Mouse (Mus musculus) limb, embryonic 10.5 days (tissue): Measurements from ENCODE around the gene Zfp94. TPM values are rescaled to one million over a fixed set of nuclear protein-coding genes. Genes with fewer than 3 reads are reported as not detected.
"Not testable (repeated sequence)": the region's sequence is repeated elsewhere in the genome, so short reads cannot be mapped to it uniquely, and the experiment has no call there.

Source experiments
- DNase-seq: peaks from one replicate; pipeline ENCODE4 v3.0.0-alpha.2; 2017; ENCODE audit warnings: low spot score
- H3K27ac ChIP-seq: fragments of 300-500 bp; sonication (generic); 2 replicates; pipeline ENCODE4 v1.5.1; 2016; ENCODE audit warnings: mild to moderate bottlenecking
- H3K27me3 ChIP-seq: fragments of 300-500 bp; sonication (generic); 2 replicates; pipeline ENCODE4 v1.6.1; 2016; ENCODE audit warnings: low read depth, mild to moderate bottlenecking; ENCODE audit not compliant: poor library complexity, severe bottlenecking
- H3K36me3 ChIP-seq: fragments of 300-500 bp; sonication (generic); 2 replicates; pipeline ENCODE4 v1.6.1; 2016; ENCODE audit warnings: mild to moderate bottlenecking, moderate library complexity
- H3K4me1 ChIP-seq: fragments of 300-500 bp; sonication (generic); 2 replicates; pipeline ENCODE4 v1.6.1; 2016
- H3K4me3 ChIP-seq: fragments of 300-500 bp; sonication (generic); 2 replicates; pipeline ENCODE4 v1.5.1; 2016; ENCODE audit warnings: mild to moderate bottlenecking, moderate library complexity
- H3K9me3 ChIP-seq: fragments of 300-500 bp; sonication (generic); replicated peaks from 2 replicates; pipeline ENCODE4 v1.6.1; 2016; ENCODE audit warnings: mild to moderate bottlenecking
- WGBS: fragments of 180-500 bp; shearing (Covaris S2); methylation state at CpG from one replicate; pipeline ENCODE4 v1.1.7; 2016; 5-methylcytosine and 5-hydroxymethylcytosine counted together
- polyA plus RNA-seq: library from polyadenylated mRNA; unstranded; fragments of >200 nt; fragmentation: Nextera tagmentation; extraction: Ambion mirVana; gene quantifications from 2 replicates; pipeline ENCODE4 v1.2.1, GENCODE M21; 2016

The Zfp94 gene
- polyA plus RNA-seq, 1 experiment from 2014 or later = 15.9 TPM

DNA sequence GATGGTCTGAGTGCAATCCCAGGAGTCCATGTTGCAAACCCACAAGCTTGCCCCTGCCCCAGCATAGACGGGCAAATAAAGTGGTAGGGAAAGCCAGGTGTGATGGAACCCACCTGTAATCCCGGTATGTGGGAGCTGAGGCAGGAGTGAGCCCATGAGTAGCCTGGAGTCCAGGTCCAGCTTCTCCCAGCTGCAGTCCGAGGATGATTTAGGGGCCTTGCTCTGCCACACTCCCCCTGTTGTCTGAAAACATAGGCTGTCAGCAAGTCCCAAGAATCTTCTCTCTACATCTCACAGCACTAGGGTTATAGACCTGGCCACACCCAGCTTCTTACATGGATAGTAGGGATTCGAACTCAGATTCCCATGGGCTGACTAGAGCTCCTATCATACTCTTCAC, 29.6 kb downstream of the Zfp94 start:
- peaks cover 48% of the 10 kb centered on the region for H3K36me3 ChIP-seq
- H3K27me3 ChIP-seq = no peaks in the 10 kb centered on the region
- H3K9me3 ChIP-seq = no peaks in the 10 kb centered on the region
- H3K4me1 ChIP-seq = no peaks in the 10 kb centered on the region
- no peak for DNase-seq
- 72% methylated on average over 4 of the region's 4 CpGs for WGBS
- no peak overlapping the region for H3K4me3 ChIP-seq
- no peak overlapping the region for H3K27ac ChIP-seq

DNA sequence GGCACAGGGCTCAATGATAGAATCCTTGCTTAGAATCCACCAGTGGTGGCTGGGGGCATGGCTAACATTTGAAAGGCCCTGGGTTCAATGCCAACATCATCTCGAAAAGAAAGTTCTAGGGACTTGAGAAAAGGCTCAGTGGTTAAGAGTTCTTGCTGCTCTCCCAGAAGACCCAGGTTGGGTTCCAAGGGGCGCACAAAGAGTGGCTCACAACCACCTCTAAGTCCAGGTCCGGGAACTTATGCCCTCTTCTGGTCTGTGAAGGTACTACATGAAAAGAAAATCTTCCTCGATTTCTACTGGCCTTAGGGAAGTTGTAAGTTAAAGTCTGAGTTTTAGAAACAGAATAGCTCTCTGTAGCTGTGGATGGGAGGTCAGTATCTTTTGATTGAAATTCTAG, 30.4 kb downstream of the Zfp94 start:
- DNase-seq = no peak
- 53% methylated on average over 4 of the region's 4 CpGs for WGBS
- Histone ChIP-seq H3K9me3 (no peaks in the 10 kb centered on the region), H3K4me1 (no peaks in the 10 kb centered on the region), H3K27me3 (no peaks in the 10 kb centered on the region), H3K27ac (no peak overlapping the region), H3K36me3 (peaks cover 40% of the 10 kb centered on the region), H3K4me3 (no peak overlapping the region)

DNA sequence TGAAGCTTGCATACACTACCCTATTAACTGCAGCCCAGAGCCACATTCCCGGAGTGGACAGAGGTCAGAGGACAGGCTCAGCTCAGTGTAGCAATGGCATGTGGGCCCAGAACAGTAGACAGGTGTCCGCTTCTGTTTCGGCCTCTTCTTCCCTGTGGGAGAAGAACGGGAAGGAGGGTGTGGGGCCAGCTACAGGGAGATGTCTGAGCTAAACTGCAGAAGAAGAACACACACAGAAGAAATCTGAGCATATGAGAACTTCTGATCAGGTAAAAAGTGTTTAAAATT, 35.7 kb downstream of the Zfp94 start:
- 65% methylated on average over 4 of the region's 4 CpGs for WGBS
- Histone ChIP-seq H3K9me3 (no peaks in the 10 kb centered on the region), H3K27me3 (no peaks in the 10 kb centered on the region), H3K36me3 (peaks cover 18% of the 10 kb centered on the region), H3K4me1 (peaks cover 5% of the 10 kb centered on the region; the same call in 1 of the 2 replicates), H3K4me3 (no peak overlapping the region), H3K27ac (no peak overlapping the region)
- DNase-seq = no peak

DNA sequence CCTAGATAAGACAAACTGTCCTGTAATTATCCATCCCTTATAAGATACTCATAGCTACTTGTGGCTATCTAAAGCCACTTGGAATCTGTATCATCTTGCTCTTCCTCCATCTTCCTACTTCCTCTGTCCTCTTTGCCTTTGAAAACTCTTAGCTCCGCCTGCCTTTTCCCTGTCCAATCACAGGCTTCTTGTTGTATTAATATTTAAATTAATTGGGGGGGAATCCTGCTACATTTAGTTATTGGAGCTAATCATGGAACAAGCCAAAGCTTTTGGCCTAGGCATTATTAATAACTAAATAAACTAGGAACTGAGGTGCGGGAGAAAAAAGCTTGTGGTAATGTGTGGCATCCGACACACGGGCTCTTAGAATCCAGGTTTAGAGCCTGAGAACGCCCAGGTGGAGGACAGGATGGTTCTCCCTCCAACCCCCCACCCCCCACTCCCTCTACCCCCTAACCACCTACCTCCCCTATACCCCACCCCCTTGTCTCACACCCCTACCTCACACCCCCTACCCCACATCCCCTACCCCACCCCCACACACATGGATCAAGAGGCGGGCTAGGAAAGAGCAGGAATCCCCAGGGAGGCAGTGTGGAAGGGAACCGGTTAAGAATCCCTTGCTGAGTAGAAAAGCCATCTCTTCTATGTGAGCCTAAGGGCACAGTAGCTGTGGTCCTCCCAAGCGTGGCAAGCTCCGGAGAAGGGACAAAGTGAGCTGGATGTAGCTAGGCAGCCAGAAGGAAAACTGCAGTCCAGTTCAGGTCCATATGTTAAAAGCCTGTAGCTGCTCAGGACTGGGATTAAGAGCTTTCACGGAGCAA, 36.2 kb downstream of the Zfp94 start:
- Histone ChIP-seq H3K4me1 (peaks cover 5% of the 10 kb centered on the region; the same call in 1 of the 2 replicates), H3K36me3 (peaks cover 24% of the 10 kb centered on the region), H3K4me3 (no peak overlapping the region), H3K9me3 (no peaks in the 10 kb centered on the region), H3K27ac (no peak overlapping the region), H3K27me3 (no peaks in the 10 kb centered on the region)
- WGBS = 53% methylated on average over 10 of the region's 10 CpGs
- no peak for DNase-seq

DNA sequence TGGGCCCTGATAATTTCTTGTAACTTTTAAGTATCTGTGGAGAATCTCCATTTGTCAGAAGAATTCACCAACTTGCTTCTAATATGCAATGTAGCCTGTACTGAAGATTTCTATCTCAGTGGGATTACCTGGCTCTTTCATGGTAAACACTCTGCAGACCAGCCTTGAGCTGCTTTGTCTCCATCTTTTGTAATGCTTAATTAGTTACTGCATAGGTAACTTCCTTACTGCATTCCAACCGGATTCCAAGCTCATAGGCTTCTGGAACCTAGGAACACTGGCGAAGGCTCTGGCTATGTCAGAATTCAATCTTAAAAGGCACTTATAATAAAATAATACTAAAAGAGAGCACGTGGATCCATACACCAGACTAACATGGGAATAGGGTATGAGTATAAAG, 37.7 kb downstream of the Zfp94 start:
- not testable (repeated sequence) for H3K27me3 ChIP-seq, H3K9me3 ChIP-seq, H3K27ac ChIP-seq, DNase-seq, H3K4me1 ChIP-seq, H3K4me3 ChIP-seq
- H3K36me3 ChIP-seq = peaks cover 39% of the 10 kb centered on the region
- 81% methylated on average over 3 of the region's 3 CpGs for WGBS

DNA sequence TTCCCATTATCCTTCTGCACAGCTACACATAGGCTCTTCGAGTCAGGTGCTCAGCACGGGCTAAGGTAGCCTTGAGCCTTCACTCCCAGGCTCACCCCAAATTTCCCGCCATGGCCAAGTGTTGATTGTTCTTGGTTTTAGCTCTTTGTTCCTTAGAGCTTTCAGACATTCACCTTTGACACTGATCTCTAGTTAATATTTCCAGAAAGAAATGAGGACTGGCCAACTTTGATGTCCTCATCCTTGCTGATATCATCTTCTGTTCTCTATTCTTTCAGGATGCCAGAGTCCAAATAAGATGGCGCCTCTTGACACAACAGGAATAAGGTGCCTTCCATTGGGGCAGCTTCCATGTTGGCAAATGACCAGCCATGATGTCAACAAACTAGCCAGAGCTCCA, 42.0 kb downstream of the Zfp94 start:
- whole genome bisulfite sequencing = 92% methylated on average over 4 of the region's 4 CpGs
- H3K4me1 ChIP-seq = peaks cover 9% of the 10 kb centered on the region
- no peak overlapping the region for H3K4me3 ChIP-seq
- H3K9me3 ChIP-seq = no peaks in the 10 kb centered on the region
- no peak overlapping the region for H3K27ac ChIP-seq
- DNase-seq = no peak
- H3K36me3 ChIP-seq = peaks cover 49% of the 10 kb centered on the region
- no peaks in the 10 kb centered on the region for H3K27me3 ChIP-seq

DNA sequence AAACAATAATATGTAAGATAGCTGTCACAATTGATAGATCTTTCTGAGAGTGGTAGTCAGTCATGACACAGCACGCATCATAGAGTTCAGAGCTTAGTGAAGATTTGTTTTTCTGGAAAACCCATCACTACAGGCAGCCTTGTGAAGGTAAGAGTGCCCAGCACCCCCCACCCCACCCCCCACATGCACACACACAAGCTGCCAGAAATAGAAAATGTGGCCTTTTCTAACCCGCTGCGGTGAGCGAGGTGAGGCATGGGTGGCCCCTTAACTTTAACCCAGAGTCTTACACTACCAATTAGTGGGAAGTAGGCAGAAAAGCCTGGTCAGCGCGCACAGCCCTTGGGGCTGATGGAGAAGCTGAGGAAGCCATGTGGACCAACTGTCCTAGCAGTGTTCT, 45.3 kb downstream of the Zfp94 start:
- H3K36me3 ChIP-seq = peaks cover 35% of the 10 kb centered on the region
- H3K4me3 ChIP-seq = no peak overlapping the region
- peaks cover 9% of the 10 kb centered on the region for H3K4me1 ChIP-seq
- WGBS = 96% methylated on average over 6 of the region's 6 CpGs
- DNase-seq = no peak
- H3K9me3 ChIP-seq = no peaks in the 10 kb centered on the region
- H3K27me3 ChIP-seq = no peaks in the 10 kb centered on the region
- no peak overlapping the region for H3K27ac ChIP-seq

DNA sequence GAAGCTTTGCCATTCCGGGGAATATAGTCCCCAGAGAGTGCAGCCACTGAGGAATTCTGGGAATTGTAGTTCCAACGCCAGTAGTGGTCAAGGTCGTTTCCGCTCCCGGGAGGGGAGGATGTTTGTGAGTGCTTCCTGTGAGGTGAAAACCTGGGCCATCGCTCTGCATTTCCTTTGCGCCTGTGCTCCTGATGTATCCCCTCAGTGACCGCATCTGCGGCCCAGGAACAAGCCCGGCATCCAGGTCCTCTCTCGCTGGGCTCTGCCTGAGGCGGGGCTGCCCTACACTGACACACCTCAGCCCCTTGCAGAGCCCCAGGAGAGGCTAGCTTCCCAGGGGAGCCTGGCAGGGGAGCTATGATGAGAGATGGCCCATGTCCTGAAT, 46.2 kb downstream of the Zfp94 start, which contains the start of gene Zfp93:
Gene Zfp93 (plus strand): TSS at position 133 of the 385 bp plus-strand sequence.
- DNase-seq = peak; percentile 85
- H3K27me3 ChIP-seq = no peaks in the 10 kb centered on the region
- H3K27ac ChIP-seq = peak within 1 kb of the TSS; percentile 88
- peaks cover 9% of the 10 kb centered on the region for H3K4me1 ChIP-seq
- WGBS = under 1% methylated on average over 12 of the region's 12 CpGs
- H3K9me3 ChIP-seq = no peaks in the 10 kb centered on the region
- H3K36me3 ChIP-seq = peaks cover 26% of the 10 kb centered on the region
- H3K4me3 ChIP-seq = peak within 1 kb of the TSS; percentile 67

DNA sequence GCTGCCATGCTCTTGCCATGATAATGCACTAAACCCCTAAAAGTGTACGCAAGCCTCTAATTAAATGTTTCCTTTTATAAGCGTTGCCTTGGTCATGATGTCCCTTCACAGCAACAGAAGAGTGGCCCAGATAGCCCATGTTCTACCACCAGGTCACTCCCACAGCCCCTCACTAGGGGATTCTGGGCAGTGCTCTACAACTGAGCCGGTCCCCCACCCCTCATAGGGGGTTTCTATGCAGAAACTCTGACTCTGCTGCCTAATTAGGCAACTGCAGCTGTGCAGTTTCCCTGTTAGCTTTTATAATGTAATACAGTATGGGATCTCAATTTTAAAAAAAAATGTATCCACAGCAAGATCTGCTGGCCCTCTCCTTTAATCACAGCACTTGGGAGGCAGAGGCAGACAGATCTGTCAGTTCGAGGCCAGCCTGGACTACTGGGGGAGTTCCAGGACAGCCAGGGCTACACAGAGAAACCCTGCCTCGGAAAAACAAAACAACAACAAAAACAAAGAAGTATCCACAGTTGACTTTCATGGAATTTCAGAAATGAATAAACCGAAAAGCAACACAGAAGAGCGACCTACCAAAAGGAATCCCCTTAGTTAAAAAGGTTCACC, 46.7 kb downstream of the Zfp94 start:
- Histone ChIP-seq H3K9me3 (no peaks in the 10 kb centered on the region), H3K4me1 (peaks cover 9% of the 10 kb centered on the region), H3K27me3 (no peaks in the 10 kb centered on the region), H3K36me3 (peaks cover 21% of the 10 kb centered on the region), H3K4me3 (peak overlapping the region; percentile 67), H3K27ac (peak overlapping the region; percentile 88)
- DNase-seq = no peak
- WGBS = 39% methylated on average over 7 of the region's 7 CpGs

DNA sequence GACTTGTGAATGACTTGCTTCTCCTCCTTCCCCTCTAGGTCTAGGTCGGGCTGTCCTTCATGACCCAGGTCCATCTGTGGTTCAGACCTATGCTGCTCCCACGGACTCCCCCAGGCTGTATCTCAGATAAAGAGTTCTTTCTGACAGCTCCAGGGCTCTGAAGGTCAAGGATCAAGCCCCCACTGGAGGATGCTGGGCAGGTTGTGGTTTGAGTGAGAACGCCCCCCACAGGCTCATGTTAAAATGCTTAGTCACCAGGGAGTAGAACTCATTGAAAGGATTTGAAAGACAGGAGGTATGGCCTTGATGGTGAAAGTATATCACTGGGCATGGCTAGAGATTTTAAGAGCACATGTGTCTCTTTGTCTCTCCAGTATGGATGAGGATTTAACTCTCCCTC, 47.2 kb downstream of the Zfp94 start:
- Histone ChIP-seq H3K4me1 (peaks cover 9% of the 10 kb centered on the region), H3K27me3 (no peaks in the 10 kb centered on the region), H3K36me3 (peaks cover 15% of the 10 kb centered on the region), H3K9me3 (no peaks in the 10 kb centered on the region), H3K4me3 (peak overlapping the region; percentile 67; the same call in 1 of the 2 replicates), H3K27ac (no peak overlapping the region; the same call in 1 of the 2 replicates)
- DNase-seq = no peak
- WGBS = 84% methylated on average over 3 of the region's 3 CpGs

DNA sequence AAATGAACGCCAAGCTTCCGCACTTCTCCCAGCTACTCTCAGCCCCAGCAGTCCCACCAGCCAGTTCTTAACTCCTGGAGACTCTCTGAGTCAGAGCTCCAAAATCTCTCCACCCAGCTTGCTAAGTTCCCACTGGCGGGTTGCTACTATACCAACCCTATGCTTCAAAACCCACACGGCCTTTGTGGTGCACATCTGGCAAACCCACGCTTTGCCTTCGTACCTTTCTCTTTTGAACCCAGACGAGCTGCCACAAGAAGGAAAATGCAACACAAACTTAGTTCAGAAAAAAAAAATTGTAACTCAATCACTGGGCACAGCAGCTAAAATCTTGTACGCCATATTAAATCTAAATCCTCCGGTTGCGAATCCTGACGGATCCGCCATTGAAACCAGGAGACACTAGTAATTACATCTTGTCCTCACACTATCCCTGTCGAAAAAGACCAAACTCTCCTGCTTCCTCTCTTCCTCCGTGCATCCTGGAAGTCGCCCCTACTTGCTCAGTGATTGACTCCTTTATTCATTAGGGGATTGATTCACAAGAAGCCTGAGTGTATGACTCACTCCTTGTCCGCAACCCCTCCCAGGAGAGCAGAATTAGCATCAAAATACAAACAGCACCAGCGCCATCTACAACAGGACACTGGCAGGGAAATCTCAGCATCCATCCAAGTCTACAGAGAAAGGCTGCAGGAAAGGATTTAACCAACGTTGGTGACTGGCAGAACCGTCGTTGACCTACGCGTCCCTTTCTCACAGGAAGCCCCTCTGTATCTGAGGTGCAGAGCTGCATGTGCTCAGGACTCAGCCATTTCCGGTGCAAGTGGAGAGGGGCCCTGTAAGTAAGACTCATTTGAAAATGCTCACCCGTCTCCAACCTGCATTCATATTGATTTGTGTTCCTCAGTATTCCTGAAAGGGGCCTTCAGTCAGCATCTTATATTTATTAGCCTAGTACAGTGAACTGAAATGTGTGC, 48.0 kb downstream of the Zfp94 start:
- H3K27ac ChIP-seq = no peak overlapping the region
- WGBS = 77% methylated on average over 24 of the region's 24 CpGs

DNA sequence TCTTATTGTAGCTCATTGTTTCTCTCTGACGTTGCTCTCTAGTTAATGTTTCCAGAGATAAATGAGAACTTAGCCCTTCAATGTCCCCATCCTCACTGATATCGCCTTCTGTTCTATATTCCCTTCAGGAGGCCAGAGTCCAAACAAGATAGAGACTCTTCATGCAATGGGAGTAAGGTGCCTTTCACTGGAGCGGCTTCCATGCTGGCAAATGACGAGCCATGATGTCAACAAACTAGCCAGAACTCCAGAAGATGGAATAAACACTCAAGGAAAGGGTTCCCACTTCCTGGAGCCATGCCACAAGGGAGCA, 56.5 kb downstream of the Zfp94 start:
- Histone ChIP-seq H3K27me3 (no peaks in the 10 kb centered on the region), H3K9me3 (no peaks in the 10 kb centered on the region), H3K4me3 (no peak overlapping the region), H3K27ac (no peak overlapping the region), H3K4me1 (no peaks in the 10 kb centered on the region), H3K36me3 (peaks cover 26% of the 10 kb centered on the region)
- WGBS = 93% methylated on average over 4 of the region's 4 CpGs
- DNase-seq = no peak

More for the DNA sequence above, 48.0 kb downstream of the Zfp94 start:
- Histone ChIP-seq H3K9me3 (no peaks in the 10 kb centered on the region), H3K4me3 (no peak overlapping the region), H3K36me3 (peaks cover 7% of the 10 kb centered on the region), H3K4me1 (peaks cover 9% of the 10 kb centered on the region), H3K27me3 (no peaks in the 10 kb centered on the region)
- DNase-seq = no peak
